In genomic region chr6:83356569-83357138, GRCm38 (mm10) we compare ENCODE assay signal across 8 mouse cellular contexts. TPM values are rescaled to one million over a fixed set of nuclear protein-coding genes. Genes with fewer than 3 reads are reported as not detected.
DNase-seq lines count a peak whose midpoint lies in the region; ATAC-seq lines count a peak whose summit lies in the region.

No protein-coding gene starts in this region.

- DNase-seq in B cell, adult 2 months: peak; percentile 91
- peak; percentile 70 to 77 for DNase-seq in adrenal gland, postnatal 4 days (ENCODE audit: low spot score in 2 of 2)
- DNase-seq in natural killer cell, adult 2 months (ENCODE audit: low spot score in 2 of 2): peak; percentile 66 to 78

- no peak overlapping the region for H3K27ac ChIP-seq in heart, embryonic 12.5 days (ENCODE audit: poor library complexity, severe bottlenecking)
- no peak overlapping the region for H3K27ac ChIP-seq in kidney, embryonic 15.5 days
- H3K27ac ChIP-seq in liver, embryonic 12.5 days: peak overlapping the region; percentile 59
- no peak overlapping the region for H3K27ac ChIP-seq in stomach, embryonic 14.5 days (ENCODE audit: low read length)

- peak overlapping the region; percentile 40; the same call in 1 of the 2 replicates for H3K9ac ChIP-seq in heart, embryonic 12.5 days
- H3K9ac ChIP-seq in kidney, embryonic 15.5 days: no peak overlapping the region
- peak overlapping the region; percentile 48 for H3K9ac ChIP-seq in liver, embryonic 12.5 days
- no peak overlapping the region for H3K9ac ChIP-seq in stomach, embryonic 14.5 days (replicated peaks; ENCODE audit: low read depth, low read length)

- no peak overlapping the region for H3K4me2 ChIP-seq in heart, embryonic 12.5 days
- H3K4me2 ChIP-seq in kidney, embryonic 15.5 days: no peak overlapping the region
- H3K4me2 ChIP-seq in liver, embryonic 12.5 days: no peak overlapping the region
- H3K4me2 ChIP-seq in stomach, embryonic 14.5 days (replicated peaks; ENCODE audit: low read depth, low read length): no peak overlapping the region

- no peaks in the 10 kb centered on the region for H3K9me3 ChIP-seq in heart, embryonic 12.5 days (replicated peaks)
- H3K9me3 ChIP-seq in kidney, embryonic 15.5 days (replicated peaks): no peaks in the 10 kb centered on the region
- no peaks in the 10 kb centered on the region for H3K9me3 ChIP-seq in liver, embryonic 12.5 days (replicated peaks)
- no peaks in the 10 kb centered on the region for H3K9me3 ChIP-seq in stomach, embryonic 14.5 days (ENCODE audit: control insufficient read depth, low read depth, low read length)

- H3K36me3 ChIP-seq in heart, embryonic 12.5 days: peaks cover 87% of the 10 kb centered on the region
- H3K36me3 ChIP-seq in kidney, embryonic 15.5 days: peaks cover 83% of the 10 kb centered on the region
- H3K36me3 ChIP-seq in liver, embryonic 12.5 days: peaks cover 91% of the 10 kb centered on the region
- peaks cover 38% of the 10 kb centered on the region for H3K36me3 ChIP-seq in stomach, embryonic 14.5 days (ENCODE audit: control insufficient read depth, insufficient read depth, low read length)

- 22% methylated on average over 7 of the region's 7 CpGs for WGBS in heart, embryonic 12.5 days
- WGBS in kidney, embryonic 15.5 days: 22% methylated on average over 7 of the region's 7 CpGs
- 23% methylated on average over 7 of the region's 7 CpGs for WGBS in liver, embryonic 12.5 days (ENCODE audit: insufficient replicate concordance)
- WGBS in stomach, embryonic 14.5 days: 26% methylated on average over 7 of the region's 7 CpGs

- no peak overlapping the region for H3K4me3 ChIP-seq in heart, embryonic 12.5 days
- H3K4me3 ChIP-seq in kidney, embryonic 15.5 days (replicated peaks): no peak overlapping the region
- H3K4me3 ChIP-seq in liver, embryonic 12.5 days: no peak overlapping the region
- no peak overlapping the region for H3K4me3 ChIP-seq in stomach, embryonic 14.5 days (ENCODE audit: low read depth, low read length)

- H3K27me3 ChIP-seq in heart, embryonic 12.5 days (replicated peaks): no peaks in the 10 kb centered on the region
- H3K27me3 ChIP-seq in kidney, embryonic 15.5 days: no peaks in the 10 kb centered on the region
- no peaks in the 10 kb centered on the region for H3K27me3 ChIP-seq in liver, embryonic 12.5 days (replicated peaks)
- H3K27me3 ChIP-seq in stomach, embryonic 14.5 days (ENCODE audit: control insufficient read depth, insufficient read depth, low read length): no peaks in the 10 kb centered on the region

- peaks cover 7% of the 10 kb centered on the region for H3K4me1 ChIP-seq in heart, embryonic 12.5 days (replicated peaks)
- H3K4me1 ChIP-seq in kidney, embryonic 15.5 days: no peaks in the 10 kb centered on the region
- peaks cover 65% of the 10 kb centered on the region for H3K4me1 ChIP-seq in liver, embryonic 12.5 days
- H3K4me1 ChIP-seq in stomach, embryonic 14.5 days (ENCODE audit: control insufficient read depth, insufficient read depth, low read length): no peaks in the 10 kb centered on the region

- peak; percentile 62 for ATAC-seq in erythroblast, adult 5-6 weeks (replicated peaks; ENCODE audit: low FRiP score, poor library complexity, severe bottlenecking)
- peak; percentile 43; the same call in 1 of the 2 replicates for ATAC-seq in heart, embryonic 12.5 days (ENCODE audit: insufficient number of reproducible peaks, low FRiP score)
- ATAC-seq in kidney, embryonic 15.5 days (replicated peaks; ENCODE audit: low FRiP score): peak; percentile 33; the same call in 1 of the 2 replicates
- ATAC-seq in liver, embryonic 12.5 days: peak; percentile 25; the same call in 1 of the 2 replicates
- peak; percentile 18; the same call in 1 of the 2 replicates for ATAC-seq in stomach, embryonic 14.5 days (ENCODE audit: insufficient number of reproducible peaks, insufficient read depth, low FRiP score, low read depth)

RNA-seq across cellular contexts. Expression of gene Bola3, which starts 7.7 kb away (rescaled TPM):
- 100 to 1,000 TPM; 130 to 162 TPM for total RNA-seq in adrenal gland, postnatal 4 days (2021)
- total RNA-seq in erythroblast, adult 5-6 weeks (2015; ENCODE audit: low replicate concordance): 99.1 and 113 TPM in 2 replicates
- 93.6 and 115 TPM in 2 replicates for total RNA-seq in erythroblast, adult 5-6 weeks (2017; ENCODE audit: low replicate concordance)
- polyA plus RNA-seq in heart, embryonic 12.5 days (2016; fragmentation: Nextera tagmentation; extraction: Ambion mirVana): 262 and 274 TPM in 2 replicates
- polyA plus RNA-seq in kidney, embryonic 15.5 days (2015; fragmentation: Nextera tagmentation; extraction: Ambion mirVana): 145 and 149 TPM in 2 replicates
- 314 and 322 TPM in 2 replicates for polyA plus RNA-seq in liver, embryonic 12.5 days (2016; fragmentation: Nextera tagmentation; extraction: Ambion mirVana)
- polyA plus RNA-seq in stomach, embryonic 14.5 days (2014; fragmentation: Nextera tagmentation; extraction: Ambion mirVana): 118 and 123 TPM in 2 replicates

RNA-seq across cellular contexts. Expression of gene Mob1a, which starts 30.8 kb away (rescaled TPM):
- total RNA-seq in adrenal gland, postnatal 4 days (2021): 10 to 100 TPM; 75.9 to 78.2 TPM
- total RNA-seq in erythroblast, adult 5-6 weeks (2015; ENCODE audit: low replicate concordance): 51.6 and 54.6 TPM in 2 replicates
- total RNA-seq in erythroblast, adult 5-6 weeks (2017; ENCODE audit: low replicate concordance): 71.1 and 78.7 TPM in 2 replicates
- polyA plus RNA-seq in heart, embryonic 12.5 days (2016; fragmentation: Nextera tagmentation; extraction: Ambion mirVana): 42.6 and 43.3 TPM in 2 replicates
- 69.6 and 70.6 TPM in 2 replicates for polyA plus RNA-seq in kidney, embryonic 15.5 days (2015; fragmentation: Nextera tagmentation; extraction: Ambion mirVana)
- polyA plus RNA-seq in liver, embryonic 12.5 days (2016; fragmentation: Nextera tagmentation; extraction: Ambion mirVana): 58.6 and 59.9 TPM in 2 replicates
- polyA plus RNA-seq in stomach, embryonic 14.5 days (2014; fragmentation: Nextera tagmentation; extraction: Ambion mirVana): 78.5 and 81.2 TPM in 2 replicates

RNA-seq across cellular contexts. Expression of gene Mthfd2, which starts 30.9 kb away (rescaled TPM):
- total RNA-seq in adrenal gland, postnatal 4 days (2021): 10 to 100 TPM; 18.2 to 23.8 TPM
- total RNA-seq in erythroblast, adult 5-6 weeks (2015; ENCODE audit: low replicate concordance): 13.8 and 21.1 TPM in 2 replicates
- total RNA-seq in erythroblast, adult 5-6 weeks (2017; ENCODE audit: low replicate concordance): 21.8 and 29.0 TPM in 2 replicates
- polyA plus RNA-seq in heart, embryonic 12.5 days (2016; fragmentation: Nextera tagmentation; extraction: Ambion mirVana): 38.9 TPM in 2 replicates
- 39.7 and 44.9 TPM in 2 replicates for polyA plus RNA-seq in kidney, embryonic 15.5 days (2015; fragmentation: Nextera tagmentation; extraction: Ambion mirVana)
- 112 and 114 TPM in 2 replicates for polyA plus RNA-seq in liver, embryonic 12.5 days (2016; fragmentation: Nextera tagmentation; extraction: Ambion mirVana)
- 32.4 and 34.3 TPM in 2 replicates for polyA plus RNA-seq in stomach, embryonic 14.5 days (2014; fragmentation: Nextera tagmentation; extraction: Ambion mirVana)

Comparison
In these comparisons a context has a peak if more than half of its experiments do, and no peak if none do; other contexts are left out.
1. H3K9ac ChIP-seq: peak in heart, embryonic 12.5 days (single experiment) and liver, embryonic 12.5 days (single experiment); none in kidney, embryonic 15.5 days (single experiment) and stomach, embryonic 14.5 days (single experiment).
2. Peak in every context shown above with its lines, with median percentiles within 50 percentile points of each other: DNase-seq and ATAC-seq.